Mouse (Mus musculus) G1E (cell line): ENCODE data around the gene Crim1.

Experiments used
- CTCF ChIP-seq: IDR thresholded peaks from 2 replicates; pipeline ENCODE4 v1.5.1; 2012; ENCODE audit warnings: low read depth, low read length, inconsistent platforms, mixed read lengths
- POLR2AphosphoS5 ChIP-seq: IDR thresholded peaks from 2 replicates; pipeline ENCODE4 v1.6.1; 2012; ENCODE audit warnings: low read depth, low read length, inconsistent platforms; ENCODE audit not compliant: insufficient replicate concordance

DNA sequence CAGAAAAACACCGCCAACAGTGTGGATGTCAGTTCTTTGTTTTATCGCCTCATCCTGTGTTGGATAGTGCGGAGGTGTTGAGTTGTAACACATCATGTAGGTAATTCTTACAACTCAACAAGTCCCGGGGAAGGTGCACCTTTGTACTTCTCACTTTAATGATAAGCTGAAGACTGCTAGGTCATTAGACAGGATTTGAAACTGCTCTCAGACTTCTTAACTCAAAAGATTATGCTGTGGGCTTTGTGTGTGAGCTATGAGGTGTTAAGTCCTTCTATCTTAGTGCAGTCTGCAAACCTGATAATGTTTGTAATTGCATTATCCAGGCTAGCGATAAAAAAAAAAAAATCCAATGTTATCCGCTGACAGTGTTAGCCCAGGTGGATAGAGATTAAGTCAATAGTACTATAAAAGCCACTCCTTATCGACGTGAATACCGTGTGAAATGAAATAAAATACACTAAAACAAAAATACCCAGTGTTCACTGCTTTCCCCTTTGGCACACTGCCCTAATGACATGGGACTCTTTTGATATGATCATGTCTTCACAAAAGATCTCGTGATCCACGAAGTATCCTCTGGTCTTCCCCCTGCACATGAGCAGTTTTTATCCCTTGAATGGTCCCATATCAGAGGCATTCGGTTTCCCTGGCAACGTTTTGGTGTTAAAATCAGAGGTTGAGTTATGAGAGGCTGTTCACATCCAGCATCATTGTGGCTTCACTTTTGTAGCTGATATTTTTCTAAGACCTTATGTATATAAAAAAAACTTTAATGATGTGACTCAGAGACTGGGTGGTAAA, 48.4 kb upstream of the Crim1 start:
- no peak for TF ChIP-seq CTCF
- TF ChIP-seq POLR2AphosphoS5, result no peak
